Mouse (Mus musculus): ENCODE measurements around the gene Ndufa13. TPM values are rescaled to one million over a fixed set of nuclear protein-coding genes. Genes with fewer than 3 reads are reported as not detected.

The Ndufa13 gene
- polyA plus RNA-seq, 1 experiment from 2014 or later = 205 TPM

DNA sequence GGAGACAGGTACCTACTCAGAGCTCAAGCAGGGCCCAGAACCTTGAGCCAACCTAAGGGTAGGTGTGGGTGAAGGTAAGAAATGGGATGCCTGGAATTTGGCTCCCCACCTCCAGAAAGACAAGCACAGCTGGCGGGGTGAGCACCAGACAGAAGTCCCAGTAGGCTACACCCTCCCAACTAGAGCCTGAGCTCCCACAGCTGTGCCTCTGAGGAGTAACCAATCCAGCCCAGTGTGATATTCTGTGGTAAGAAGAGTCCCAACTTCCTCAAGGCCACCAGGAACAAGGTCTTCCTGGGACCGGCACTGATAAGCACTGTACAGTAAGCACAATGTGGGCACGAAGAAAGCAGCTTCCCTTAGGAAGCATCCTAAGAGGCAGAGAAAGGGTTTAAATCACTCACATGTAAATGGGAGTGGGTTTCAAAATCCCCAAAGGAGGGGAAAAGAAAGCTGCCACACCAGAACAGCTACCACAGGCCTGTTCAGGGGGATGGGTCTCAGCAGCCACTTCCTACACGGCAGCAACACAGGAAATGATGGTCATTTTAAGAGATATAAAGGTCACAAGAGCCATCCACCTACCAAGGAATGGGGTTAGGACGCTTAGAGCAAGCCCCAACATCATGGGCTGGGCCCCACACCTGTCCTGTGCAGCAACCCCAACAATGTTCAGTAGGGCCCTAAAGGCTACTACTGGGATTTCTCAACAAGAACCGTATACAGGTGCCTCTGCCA lies 36.1 kb upstream of the Ndufa13 start:
- DNase-seq (ENCODE audit: low spot score) (no peak), ATAC-seq (ENCODE audit: low FRiP score, low TSS enrichment) (no peak)
- Histone ChIP-seq H3K9me3 (ENCODE audit: control insufficient read depth, low read length) (no peaks in the 10 kb centered on the region), H3K27ac (replicated peaks) (peak overlapping the region; percentile 35), H3K4me3 (ENCODE audit: low read depth, low read length) (no peak overlapping the region), H3K36me3 (ENCODE audit: control insufficient read depth, insufficient read depth, low read length) (0 out of 2 replicates have a peak, but pooled peaks cover 3% of the 10 kb centered on the region), H3K9ac (ENCODE audit: low read length) (no peak overlapping the region), H3K27me3 (ENCODE audit: control insufficient read depth, insufficient read depth, low read length) (no peaks in the 10 kb centered on the region), H3K4me1 (replicated peaks; ENCODE audit: control insufficient read depth, insufficient read depth) (0 out of 2 replicates have a peak, but pooled peaks cover 2% of the 10 kb centered on the region), H3K4me2 (replicated peaks; ENCODE audit: low read depth) (no peak overlapping the region)
- TF ChIP-seq EP300 (optimal IDR thresholded peaks at IDR 0.05) (no peak), CTCF (IDR thresholded peaks at IDR 0.05; ENCODE audit: low read depth) (no peak)
- WGBS = 69% methylated on average over 6 of the region's 6 CpGs

DNA sequence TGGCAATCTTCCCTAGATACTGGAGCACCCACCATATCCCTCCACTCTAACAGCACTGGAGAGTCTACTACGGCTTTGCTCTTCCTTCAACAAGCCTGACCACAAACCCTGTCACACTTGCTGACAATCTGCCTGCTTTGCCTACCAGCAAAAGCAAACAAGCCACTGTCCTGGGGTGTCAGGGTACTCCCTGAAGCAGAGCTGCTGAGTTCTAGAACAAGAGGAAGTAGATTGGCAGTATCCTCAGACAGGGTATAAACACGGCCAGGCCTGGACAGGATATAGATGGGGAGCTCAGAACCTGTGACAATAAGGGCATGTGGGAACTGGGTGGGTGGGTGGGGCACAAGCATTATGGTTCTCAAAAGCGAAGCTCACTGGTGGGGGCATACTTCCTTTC lies 35.1 kb upstream of the Ndufa13 start:
- WGBS = 68% methylated on average over 3 of the region's 3 CpGs
- Histone ChIP-seq H3K27me3 (ENCODE audit: control insufficient read depth, insufficient read depth, low read length) (no peaks in the 10 kb centered on the region), H3K4me1 (replicated peaks; ENCODE audit: control insufficient read depth, insufficient read depth) (0 out of 2 replicates have a peak, but pooled peaks cover 2% of the 10 kb centered on the region), H3K9ac (ENCODE audit: low read length) (no peak overlapping the region), H3K4me3 (ENCODE audit: low read depth, low read length) (no peak overlapping the region), H3K4me2 (replicated peaks; ENCODE audit: low read depth) (no peak overlapping the region), H3K9me3 (ENCODE audit: control insufficient read depth, low read length) (no peaks in the 10 kb centered on the region), H3K36me3 (ENCODE audit: control insufficient read depth, insufficient read depth, low read length) (no peaks in the 10 kb centered on the region), H3K27ac (replicated peaks) (no peak overlapping the region)
- ATAC-seq (ENCODE audit: low FRiP score, low TSS enrichment) = no peak
- DNase-seq (ENCODE audit: low spot score) = no peak
- no peak for TF ChIP-seq CTCF (IDR thresholded peaks at IDR 0.05; ENCODE audit: low read depth)
- TF ChIP-seq EP300 (optimal IDR thresholded peaks at IDR 0.05) = no peak

- no peaks in the 10 kb centered on the region for H3K36me3 ChIP-seq (ENCODE audit: control insufficient read depth, insufficient read depth, low read length)
- no peak overlapping the region for H3K4me2 ChIP-seq (replicated peaks; ENCODE audit: low read depth)
- 0 out of 2 replicates have a peak overlapping the region, but pooled peaks have one; percentile 9 for H3K9ac ChIP-seq (ENCODE audit: low read length)
- peak; percentile 50 for DNase-seq (ENCODE audit: low spot score)
- no peaks in the 10 kb centered on the region for H3K27me3 ChIP-seq (ENCODE audit: control insufficient read depth, insufficient read depth, low read length)
- H3K4me3 ChIP-seq (ENCODE audit: low read depth, low read length) = no peak overlapping the region
- WGBS = 44% methylated on average over 7 of the region's 7 CpGs
- no peak for TF ChIP-seq EP300 (optimal IDR thresholded peaks at IDR 0.05)
- no peak for TF ChIP-seq CTCF (IDR thresholded peaks at IDR 0.05; ENCODE audit: low read depth)
- H3K4me1 ChIP-seq (replicated peaks; ENCODE audit: control insufficient read depth, insufficient read depth) = 0 out of 2 replicates have a peak, but pooled peaks cover 2% of the 10 kb centered on the region
- H3K9me3 ChIP-seq (ENCODE audit: control insufficient read depth, low read length) = no peaks in the 10 kb centered on the region
- peak overlapping the region; percentile 63 for H3K27ac ChIP-seq (replicated peaks)
- ATAC-seq (ENCODE audit: low FRiP score, low TSS enrichment) = peak; percentile 86
Observed at GRCm38 (mm10) chr8:69936050-69936794, 33.9 kb upstream of the Ndufa13 start.

- Histone ChIP-seq H3K27me3 (ENCODE audit: control insufficient read depth, insufficient read depth, low read length) (no peaks in the 10 kb centered on the region), H3K36me3 (ENCODE audit: control insufficient read depth, insufficient read depth, low read length) (no peaks in the 10 kb centered on the region), H3K27ac (replicated peaks) (peak overlapping the region; percentile 63), H3K9me3 (ENCODE audit: control insufficient read depth, low read length) (no peaks in the 10 kb centered on the region), H3K4me1 (replicated peaks; ENCODE audit: control insufficient read depth, insufficient read depth) (0 out of 2 replicates have a peak, but pooled peaks cover 2% of the 10 kb centered on the region), H3K4me3 (ENCODE audit: low read depth, low read length) (no peak overlapping the region), H3K4me2 (replicated peaks; ENCODE audit: low read depth) (no peak overlapping the region), H3K9ac (ENCODE audit: low read length) (no peak overlapping the region)
- no peak for TF ChIP-seq CTCF (IDR thresholded peaks at IDR 0.05; ENCODE audit: low read depth)
- no peak for TF ChIP-seq EP300 (optimal IDR thresholded peaks at IDR 0.05)
- ATAC-seq (ENCODE audit: low FRiP score, low TSS enrichment) (peak; percentile 50), DNase-seq (ENCODE audit: low spot score) (no peak)
- 78% methylated on average over 3 of the region's 3 CpGs for WGBS
Observed at GRCm38 (mm10) chr8:69935431-69935830, 33.1 kb upstream of the Ndufa13 start.

DNA sequence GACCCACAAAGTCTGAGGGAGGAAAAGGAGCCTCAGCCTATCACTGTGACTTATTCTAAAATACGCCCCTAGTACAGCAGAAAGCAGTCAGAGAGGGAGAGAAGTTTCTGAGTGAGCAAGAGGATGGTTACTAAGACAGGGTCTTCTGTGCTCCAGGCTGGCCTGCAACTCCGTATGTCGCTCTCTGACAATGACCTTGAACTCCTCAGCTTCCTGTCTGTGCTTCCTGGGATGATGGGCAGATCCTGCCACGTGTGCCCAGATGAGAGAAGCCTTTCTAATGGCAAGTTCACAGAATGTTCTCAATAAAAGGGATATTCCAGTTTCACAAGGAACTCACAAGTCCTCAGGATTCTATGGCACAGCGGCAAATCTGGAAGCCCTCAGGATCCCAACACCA lies 32.2 kb upstream of the Ndufa13 start:
- no peak for TF ChIP-seq EP300 (optimal IDR thresholded peaks at IDR 0.05)
- no peak for TF ChIP-seq CTCF (IDR thresholded peaks at IDR 0.05; ENCODE audit: low read depth)
- no peak for DNase-seq (ENCODE audit: low spot score)
- Histone ChIP-seq H3K27ac (replicated peaks) (no peak overlapping the region), H3K27me3 (ENCODE audit: control insufficient read depth, insufficient read depth, low read length) (no peaks in the 10 kb centered on the region), H3K36me3 (ENCODE audit: control insufficient read depth, insufficient read depth, low read length) (no peaks in the 10 kb centered on the region), H3K4me2 (replicated peaks; ENCODE audit: low read depth) (no peak overlapping the region), H3K9ac (ENCODE audit: low read length) (no peak overlapping the region), H3K4me3 (ENCODE audit: low read depth, low read length) (no peak overlapping the region), H3K4me1 (replicated peaks; ENCODE audit: control insufficient read depth, insufficient read depth) (0 out of 2 replicates have a peak, but pooled peaks cover 2% of the 10 kb centered on the region), H3K9me3 (ENCODE audit: control insufficient read depth, low read length) (no peaks in the 10 kb centered on the region)
- 78% methylated on average over 5 of the region's 5 CpGs for WGBS
- no peak for ATAC-seq (ENCODE audit: low FRiP score, low TSS enrichment)

Data from stomach, postnatal 0 days (tissue).